Mouse (Mus musculus) hindbrain, embryonic 13.5 days (tissue): ENCODE measurements at regions not wholly inside any gene's neighbourhood (a gene's known extent, or its start where the extent isn't known, plus 50 kb on each side); places are given as distances from the start of the nearest gene placed in this dataset.

Source experiments
- ATAC-seq: fragments of 200-750 bp; cut with Nextera tagmentation; 2 replicates; pipeline ENCODE4 v1.8.0; 2017; ENCODE audit warnings: moderate TSS enrichment; ENCODE audit not compliant: low FRiP score
- H3K27ac ChIP-seq: fragments of 300-500 bp; sonication (generic); 2 replicates; pipeline ENCODE4 v1.5.1; 2015; ENCODE audit warnings: inconsistent platforms, mild to moderate bottlenecking, moderate library complexity
- H3K27me3 ChIP-seq: fragments of 300-500 bp; sonication (generic); 2 replicates; pipeline ENCODE4 v1.6.1; 2015; ENCODE audit warnings: mild to moderate bottlenecking, inconsistent platforms
- H3K36me3 ChIP-seq: fragments of 300-500 bp; sonication (generic); 2 replicates; pipeline ENCODE4 v1.6.1; 2015; ENCODE audit warnings: mild to moderate bottlenecking, inconsistent platforms
- H3K4me1 ChIP-seq: fragments of 300-500 bp; sonication (generic); replicated peaks from 2 replicates; pipeline ENCODE4 v1.6.1; 2015; ENCODE audit warnings: inconsistent platforms
- H3K4me2 ChIP-seq: fragments of 300-500 bp; sonication (generic); 2 replicates; pipeline ENCODE4 v1.6.1; 2015; ENCODE audit warnings: inconsistent platforms, mild to moderate bottlenecking, moderate library complexity
- H3K4me3 ChIP-seq: fragments of 300-500 bp; sonication (generic); 2 replicates; pipeline ENCODE4 v1.5.1; 2015; ENCODE audit warnings: mild to moderate bottlenecking, inconsistent platforms
- H3K9ac ChIP-seq: fragments of 300-500 bp; sonication (generic); 2 replicates; pipeline ENCODE4 v1.6.1; 2015; ENCODE audit warnings: mild to moderate bottlenecking, inconsistent platforms
- H3K9me3 ChIP-seq: fragments of 300-500 bp; sonication (generic); 2 replicates; pipeline ENCODE4 v1.6.1; 2016; ENCODE audit warnings: inconsistent platforms
- WGBS: fragments of 180-500 bp; shearing (Covaris S2); methylation state at CpG from one replicate; pipeline ENCODE4 v1.1.7; 2015; 5-methylcytosine and 5-hydroxymethylcytosine counted together

GRCm38 (mm10) chr4:105924781-105925382, 135.2 kb downstream of the Gm12728 start:
- 79% methylated on average over 6 of the region's 6 CpGs for WGBS
- Histone ChIP-seq H3K4me1 (no peaks in the 10 kb centered on the region), H3K27me3 (no peaks in the 10 kb centered on the region), H3K27ac (no peak overlapping the region), H3K9ac (no peak overlapping the region), H3K4me2 (no peak overlapping the region), H3K9me3 (no peaks in the 10 kb centered on the region), H3K4me3 (no peak overlapping the region), H3K36me3 (no peaks in the 10 kb centered on the region)
- no peak for ATAC-seq

GRCm38 (mm10) chr4:105925506-105925905, 135.8 kb downstream of the Gm12728 start:
- WGBS: 92% methylated on average over 2 of the region's 2 CpGs
- Histone ChIP-seq H3K9me3 (no peaks in the 10 kb centered on the region), H3K36me3 (no peaks in the 10 kb centered on the region), H3K4me1 (no peaks in the 10 kb centered on the region), H3K4me2 (no peak overlapping the region), H3K4me3 (no peak overlapping the region), H3K27me3 (no peaks in the 10 kb centered on the region), H3K27ac (no peak overlapping the region), H3K9ac (no peak overlapping the region)
- ATAC-seq: no peak

GRCm38 (mm10) chr4:105929658-105930057, 140.0 kb downstream of the Gm12728 start:
- Histone ChIP-seq H3K27ac (no peak overlapping the region), H3K9ac (no peak overlapping the region), H3K4me1 (no peaks in the 10 kb centered on the region), H3K27me3 (no peaks in the 10 kb centered on the region), H3K4me3 (no peak overlapping the region), H3K36me3 (no peaks in the 10 kb centered on the region), H3K9me3 (no peaks in the 10 kb centered on the region), H3K4me2 (no peak overlapping the region)
- ATAC-seq: no peak
- 95% methylated on average over 10 of the region's 10 CpGs for WGBS

- ATAC-seq: no peak
- Histone ChIP-seq H3K36me3 (no peaks in the 10 kb centered on the region), H3K4me3 (no peak overlapping the region), H3K27me3 (no peaks in the 10 kb centered on the region), H3K4me1 (no peaks in the 10 kb centered on the region), H3K9ac (no peak overlapping the region), H3K27ac (no peak overlapping the region), H3K9me3 (no peaks in the 10 kb centered on the region), H3K4me2 (no peak overlapping the region)
- 53% methylated on average over 4 of the region's 4 CpGs for WGBS
Measured at GRCm38 (mm10) chr4:105934971-105935370, 145.3 kb downstream of the Gm12728 start.

- no peaks in the 10 kb centered on the region for H3K9me3 ChIP-seq
- H3K36me3 ChIP-seq: no peaks in the 10 kb centered on the region
- 91% methylated on average over 7 of the region's 7 CpGs for WGBS
- no peak overlapping the region for H3K4me3 ChIP-seq
- no peak overlapping the region for H3K9ac ChIP-seq
- no peaks in the 10 kb centered on the region for H3K27me3 ChIP-seq
- H3K4me1 ChIP-seq: no peaks in the 10 kb centered on the region
- no peak overlapping the region for H3K27ac ChIP-seq
- H3K4me2 ChIP-seq: no peak overlapping the region
- no peak for ATAC-seq
Measured at GRCm38 (mm10) chr4:105936755-105937514, 147.3 kb downstream of the Gm12728 start.

- Histone ChIP-seq H3K27ac (no peak overlapping the region), H3K4me1 (no peaks in the 10 kb centered on the region), H3K4me2 (no peak overlapping the region), H3K36me3 (no peaks in the 10 kb centered on the region), H3K9ac (no peak overlapping the region), H3K9me3 (no peaks in the 10 kb centered on the region), H3K4me3 (no peak overlapping the region), H3K27me3 (no peaks in the 10 kb centered on the region)
- 84% methylated on average over 6 of the region's 6 CpGs for WGBS
- no peak for ATAC-seq
Measured at GRCm38 (mm10) chr4:105937587-105937986, 147.9 kb downstream of the Gm12728 start.

GRCm38 (mm10) chr4:105938886-105939285, 149.2 kb downstream of the Gm12728 start:
- 87% methylated on average over 11 of the region's 11 CpGs for WGBS
- H3K9ac ChIP-seq: no peak overlapping the region
- no peak for ATAC-seq
- H3K4me1 ChIP-seq: no peaks in the 10 kb centered on the region
- no peaks in the 10 kb centered on the region for H3K27me3 ChIP-seq
- no peaks in the 10 kb centered on the region for H3K9me3 ChIP-seq
- no peak overlapping the region for H3K27ac ChIP-seq
- no peak overlapping the region for H3K4me3 ChIP-seq
- no peaks in the 10 kb centered on the region for H3K36me3 ChIP-seq
- H3K4me2 ChIP-seq: no peak overlapping the region

GRCm38 (mm10) chr4:105939636-105940199, 150.0 kb downstream of the Gm12728 start:
- no peak for ATAC-seq
- Histone ChIP-seq H3K27ac (no peak overlapping the region), H3K9me3 (no peaks in the 10 kb centered on the region), H3K4me2 (no peak overlapping the region), H3K27me3 (no peaks in the 10 kb centered on the region), H3K36me3 (no peaks in the 10 kb centered on the region), H3K9ac (no peak overlapping the region), H3K4me3 (no peak overlapping the region), H3K4me1 (0 out of 2 replicates have a peak, but pooled peaks cover 3% of the 10 kb centered on the region)
- WGBS: 80% methylated on average over 11 of the region's 11 CpGs

GRCm38 (mm10) chr4:105940891-105941290, 151.2 kb downstream of the Gm12728 start:
- WGBS: 92% methylated on average over 7 of the region's 7 CpGs
- ATAC-seq: no peak
- no peaks in the 10 kb centered on the region for H3K9me3 ChIP-seq

GRCm38 (mm10) chr4:105941785-105942184, 152.1 kb downstream of the Gm12728 start:
- Histone ChIP-seq H3K9me3 (no peaks in the 10 kb centered on the region), H3K4me1 (0 out of 2 replicates have a peak, but pooled peaks cover 3% of the 10 kb centered on the region), H3K4me3 (no peak overlapping the region), H3K36me3 (no peaks in the 10 kb centered on the region), H3K9ac (no peak overlapping the region), H3K27ac (no peak overlapping the region), H3K27me3 (no peaks in the 10 kb centered on the region), H3K4me2 (no peak overlapping the region)
- ATAC-seq: no peak
- WGBS: 46% methylated on average over 7 of the region's 7 CpGs

More at GRCm38 (mm10) chr4:105940891-105941290, 151.2 kb downstream of the Gm12728 start:
- H3K4me2 ChIP-seq: no peak overlapping the region
- H3K27ac ChIP-seq: no peak overlapping the region
- H3K27me3 ChIP-seq: no peaks in the 10 kb centered on the region
- H3K4me1 ChIP-seq: 0 out of 2 replicates have a peak, but pooled peaks cover 3% of the 10 kb centered on the region
- H3K36me3 ChIP-seq: no peaks in the 10 kb centered on the region
- H3K4me3 ChIP-seq: no peak overlapping the region
- no peak overlapping the region for H3K9ac ChIP-seq

GRCm38 (mm10) chr4:105944962-105945361, 155.3 kb downstream of the Gm12728 start:
- ATAC-seq: no peak
- WGBS: 76% methylated on average over 5 of the region's 5 CpGs
- Histone ChIP-seq H3K4me2 (no peak overlapping the region), H3K4me1 (0 out of 2 replicates have a peak, but pooled peaks cover 3% of the 10 kb centered on the region), H3K36me3 (no peaks in the 10 kb centered on the region), H3K27me3 (no peaks in the 10 kb centered on the region), H3K9ac (no peak overlapping the region), H3K4me3 (no peak overlapping the region), H3K27ac (no peak overlapping the region), H3K9me3 (no peaks in the 10 kb centered on the region)

- Histone ChIP-seq H3K4me1 (0 out of 2 replicates have a peak, but pooled peaks cover 3% of the 10 kb centered on the region), H3K4me3 (no peak overlapping the region), H3K36me3 (no peaks in the 10 kb centered on the region), H3K27me3 (no peaks in the 10 kb centered on the region), H3K4me2 (no peak overlapping the region), H3K9ac (no peak overlapping the region), H3K9me3 (no peaks in the 10 kb centered on the region), H3K27ac (no peak overlapping the region)
- WGBS: 72% methylated on average over 1 of the region's 1 CpGs
- ATAC-seq: no peak
Measured at GRCm38 (mm10) chr4:105945921-105946320, 156.3 kb downstream of the Gm12728 start.
